Mouse (Mus musculus): ENCODE data around the gene Foxl2. TPM values are rescaled to one million over a fixed set of nuclear protein-coding genes. Genes with fewer than 3 reads are reported as not detected.

The Foxl2 gene
- polyA plus RNA-seq, 1 experiment from 2014 or later, result not detected

DNA sequence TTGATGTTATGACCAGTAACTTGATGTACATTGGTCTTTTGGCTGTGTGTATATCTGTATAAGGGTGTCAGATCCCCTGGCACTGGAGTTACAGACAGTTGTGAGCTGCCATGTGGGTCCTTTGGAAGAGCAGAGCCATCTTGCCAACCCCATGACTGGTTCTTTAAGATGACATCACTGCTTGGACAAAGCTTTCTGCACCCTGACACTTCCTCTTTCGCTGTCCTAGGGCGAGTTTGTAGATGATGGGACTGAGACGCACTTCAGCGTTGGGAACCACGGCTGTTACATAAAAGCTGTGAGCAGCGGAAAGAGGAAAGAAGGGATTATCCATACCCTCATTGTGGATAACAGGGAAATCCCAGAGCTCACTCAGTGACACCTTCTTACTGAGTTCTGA lies 46.2 kb downstream of the Foxl2 start:
- no peak overlapping the region for H3K4me3 ChIP-seq (replicated peaks)
- H3K27me3 ChIP-seq, result no peaks in the 10 kb centered on the region
- peaks cover 35% of the 10 kb centered on the region for H3K36me3 ChIP-seq
- 0 out of 2 replicates have a peak, but pooled peaks cover 3% of the 10 kb centered on the region for H3K9me3 ChIP-seq (replicated peaks)
- no peak overlapping the region for H3K4me2 ChIP-seq
- no peak overlapping the region for H3K27ac ChIP-seq
- WGBS, result 94% methylated on average over 6 of the region's 6 CpGs
- no peaks in the 10 kb centered on the region for H3K4me1 ChIP-seq
- no peak overlapping the region for H3K9ac ChIP-seq
- no peak for ATAC-seq (replicated peaks; ENCODE audit: low FRiP score)

Other genes with a start within 250 kb of the Foxl2 start
- gene Prr23a1, start 112.8 kb upstream of the Foxl2 start, polyA plus RNA-seq (2015; fragmentation: Nextera tagmentation; extraction: Ambion mirVana), result not detected in 2 replicates
- not detected in 2 replicates for gene Prr23a2, start 98.8 kb upstream of the Foxl2 start, polyA plus RNA-seq (2015; fragmentation: Nextera tagmentation; extraction: Ambion mirVana)
- gene Prr23a3, start 90.5 kb upstream of the Foxl2 start, polyA plus RNA-seq (2015; fragmentation: Nextera tagmentation; extraction: Ambion mirVana), result not detected in 2 replicates
- gene 7420426K07Rik, start 52.2 kb upstream of the Foxl2 start, polyA plus RNA-seq (2015; fragmentation: Nextera tagmentation; extraction: Ambion mirVana), result not detected in 2 replicates
- 45.1 and 50.3 TPM in 2 replicates for gene Faim, start 31.1 kb downstream of the Foxl2 start, polyA plus RNA-seq (2015; fragmentation: Nextera tagmentation; extraction: Ambion mirVana)
- gene Gm1123, start 80.4 kb downstream of the Foxl2 start, polyA plus RNA-seq (2015; fragmentation: Nextera tagmentation; extraction: Ambion mirVana), result 0.17 and 0.80 TPM in 2 replicates
- gene Pik3cb, start 185.3 kb downstream of the Foxl2 start, polyA plus RNA-seq (2015; fragmentation: Nextera tagmentation; extraction: Ambion mirVana), result 1.3 and 1.4 TPM in 2 replicates